Mouse (Mus musculus) midbrain, embryonic 13.5 days (tissue): Measurements from ENCODE around the gene Lrrc42. TPM values are rescaled to one million over a fixed set of nuclear protein-coding genes. Genes with fewer than 3 reads are reported as not detected.

ENCODE experiments used
- polyA plus RNA-seq: library from polyadenylated mRNA; unstranded; fragments of >200 nt; fragmentation: Nextera tagmentation; extraction: Ambion mirVana; gene quantifications from 2 replicates; pipeline ENCODE4 v1.2.1, GENCODE M21; 2015

The Lrrc42 gene
- polyA plus RNA-seq, 1 experiment from 2014 or later: 56.5 TPM

Other genes with a start within 250 kb of the Lrrc42 start
- gene Mrpl37, start 186.7 kb downstream of the Lrrc42 start, polyA plus RNA-seq: 72.8 and 84.9 TPM in 2 replicates
- gene Cyb5rl, start 186.5 kb downstream of the Lrrc42 start, polyA plus RNA-seq: 3.5 and 4.2 TPM in 2 replicates
- not detected in 2 replicates for gene Cdcp2, start 156.6 kb downstream of the Lrrc42 start, polyA plus RNA-seq
- 377 and 395 TPM in 2 replicates for gene Tmem59, start 75.1 kb downstream of the Lrrc42 start, polyA plus RNA-seq
- 28.4 and 45.1 TPM in 2 replicates for gene Tceanc2, start 74.4 kb downstream of the Lrrc42 start, polyA plus RNA-seq
- gene Ldlrad1, start 44.4 kb downstream of the Lrrc42 start, polyA plus RNA-seq: not detected in 2 replicates
- 34.9 and 39.6 TPM in 2 replicates for gene Hspb11, start 61 bp upstream of the Lrrc42 start, polyA plus RNA-seq
- gene Dio1, start 53.6 kb upstream of the Lrrc42 start, polyA plus RNA-seq: 0.13 TPM in 1 of 2 replicates, not detected in the other
- gene Yipf1, start 60.8 kb upstream of the Lrrc42 start, polyA plus RNA-seq: 52.8 and 53.9 TPM in 2 replicates
- 20.5 and 20.9 TPM in 2 replicates for gene Ndc1, start 114.3 kb upstream of the Lrrc42 start, polyA plus RNA-seq
- 1.0 and 1.5 TPM in 2 replicates for gene Glis1, start 181.1 kb upstream of the Lrrc42 start, polyA plus RNA-seq